Mouse (Mus musculus): Measurements from ENCODE around the gene Ripk4. TPM values are rescaled to one million over a fixed set of nuclear protein-coding genes. Genes with fewer than 3 reads are reported as not detected.

The Ripk4 gene
- not detected for total RNA-seq (2023)

DNA sequence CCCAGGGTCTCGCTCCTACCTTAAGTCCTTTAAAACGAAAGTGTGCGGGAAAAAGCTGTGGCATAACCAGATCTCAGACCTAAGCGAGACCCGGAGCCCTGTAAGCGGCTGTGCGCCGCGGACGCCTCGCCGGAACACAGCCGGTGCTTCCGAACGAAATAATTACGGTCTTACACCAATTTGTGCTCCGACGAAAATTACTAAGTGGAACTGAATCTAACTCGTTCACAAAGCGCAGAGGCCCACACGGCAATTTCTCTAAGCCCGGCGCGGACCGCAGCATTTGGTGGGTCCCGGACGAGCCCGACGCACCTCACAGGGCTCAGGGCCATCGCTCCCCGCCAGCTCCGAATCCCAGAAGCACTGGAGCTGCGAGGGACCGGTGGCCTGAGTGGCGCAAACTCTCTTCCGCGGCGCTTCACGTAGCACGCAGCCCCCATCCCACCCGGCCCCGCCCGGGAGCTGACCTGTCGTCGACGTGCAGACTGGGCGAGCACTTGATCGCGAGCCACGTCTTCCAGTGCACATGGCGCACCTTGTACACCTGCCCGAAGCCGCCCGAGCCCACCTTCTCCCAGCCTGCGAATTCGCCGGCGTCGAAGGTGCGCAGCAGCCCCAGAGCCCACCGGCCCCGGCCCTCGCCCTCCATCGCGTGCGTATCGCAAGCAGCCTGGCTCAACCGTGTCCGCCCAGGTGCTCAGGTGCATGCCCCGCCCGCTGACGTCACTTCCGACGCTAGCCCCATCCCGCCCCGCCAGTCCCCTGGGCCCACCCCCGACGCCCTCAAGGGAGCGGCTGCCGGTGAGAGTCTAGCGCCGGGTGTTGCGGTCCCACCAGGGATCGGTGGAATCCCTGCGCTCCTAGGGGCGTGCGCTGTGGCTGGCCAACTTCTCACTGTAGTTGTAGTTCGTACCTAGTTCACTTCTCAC, at the start of gene Ripk4:
TSS of gene Ripk4 (minus strand) at position 727 of the 929 bp plus-strand sequence.

Other genes with a start within 250 kb of the Ripk4 start
- gene Fam3b, start 249.0 kb downstream of the Ripk4 start, total RNA-seq (2023) = not detected
- gene Tmprss2, start 152.6 kb downstream of the Ripk4 start, total RNA-seq (2023) = not detected
- gene Prdm15, start 88.1 kb upstream of the Ripk4 start, total RNA-seq (2023) = 29.9 TPM
- gene C2cd2, start 198.8 kb upstream of the Ripk4 start, total RNA-seq (2023) = 17.8 TPM
- 141 TPM for gene Zbtb21, start 198.8 kb upstream of the Ripk4 start, total RNA-seq (2023)
- gene B230307C23Rik, start 233.5 kb upstream of the Ripk4 start, total RNA-seq (2023) = 21.7 TPM

Data from CD4-positive naive resting alpha-beta T cell, adult 76 days (primary cell).